Mouse (Mus musculus) stomach, postnatal 0 days (tissue): ENCODE data around the gene Med12l. TPM values are rescaled to one million over a fixed set of nuclear protein-coding genes. Genes with fewer than 3 reads are reported as not detected.
"Not testable (repeated sequence)": the region's sequence is repeated elsewhere in the genome, so short reads cannot be mapped to it uniquely, and the experiment has no call there.

Experiments
- ATAC-seq: fragments of 200-750 bp; cut with Nextera tagmentation; 2 replicates; pipeline ENCODE4 v1.8.0; 2017; ENCODE audit not compliant: low FRiP score, low TSS enrichment
- DNase-seq: peaks from one replicate; pipeline ENCODE4 v3.0.0-alpha.2; 2016; ENCODE audit warnings: low spot score
- H3K27ac ChIP-seq: fragments of 300-500 bp; sonication (generic); replicated peaks from 2 replicates; pipeline ENCODE4 v1.5.1; 2014; ENCODE audit warnings: mild to moderate bottlenecking, control low read depth
- H3K27me3 ChIP-seq: fragments of 300-500 bp; sonication (generic); 2 replicates; pipeline ENCODE4 v1.6.1; 2014; ENCODE audit warnings: low read length; ENCODE audit not compliant: control insufficient read depth, insufficient read depth
- H3K36me3 ChIP-seq: fragments of 300-500 bp; sonication (generic); 2 replicates; pipeline ENCODE4 v1.6.1; 2014; ENCODE audit warnings: low read length, mixed read lengths; ENCODE audit not compliant: control insufficient read depth, insufficient read depth
- H3K4me1 ChIP-seq: fragments of 300-500 bp; sonication (generic); replicated peaks from 2 replicates; pipeline ENCODE4 v1.6.1; 2014; ENCODE audit warnings: antibody characterized with exemption; ENCODE audit not compliant: control insufficient read depth, insufficient read depth
- H3K4me2 ChIP-seq: fragments of 300-500 bp; sonication (generic); replicated peaks from 2 replicates; pipeline ENCODE4 v1.6.1; 2014; ENCODE audit warnings: low read depth, mild to moderate bottlenecking, control low read depth, moderate library complexity
- H3K4me3 ChIP-seq: fragments of 300-500 bp; sonication (generic); 2 replicates; pipeline ENCODE4 v1.5.1; 2014; ENCODE audit warnings: low read depth, low read length, control low read depth
- H3K9ac ChIP-seq: fragments of 300-500 bp; sonication (generic); 2 replicates; pipeline ENCODE4 v1.6.1; 2014; ENCODE audit warnings: mild to moderate bottlenecking, low read length, control low read depth, mixed read lengths
- H3K9me3 ChIP-seq: fragments of 300-500 bp; sonication (generic); 2 replicates; pipeline ENCODE4 v1.6.1; 2016; ENCODE audit warnings: low read length; ENCODE audit not compliant: control insufficient read depth
- CTCF ChIP-seq: IDR thresholded peaks from 2 replicates; pipeline ENCODE4 v1.5.1; 2016; ENCODE audit warnings: antibody characterized with exemption, low read depth, mild to moderate bottlenecking, moderate library complexity
- EP300 ChIP-seq: optimal IDR thresholded peaks from 2 replicates; pipeline ENCODE3; 2016; ENCODE audit warnings: antibody characterized with exemption
- WGBS: fragments of 180-500 bp; shearing (Covaris S2); extraction: QIAGEN DNeasy Blood & Tissue Kit; methylation state at CpG from one replicate; pipeline ENCODE4 v1.1.7; 2014; 5-methylcytosine and 5-hydroxymethylcytosine counted together
- polyA plus RNA-seq: library from polyadenylated mRNA; unstranded; fragments of >200 nt; fragmentation: Nextera tagmentation; extraction: Ambion mirVana; gene quantifications from 2 replicates; pipeline ENCODE4 v1.2.1, GENCODE M21; 2015

Gene Med12l
- polyA plus RNA-seq, 1 experiment from 2014 or later: 0.25 TPM

DNA sequence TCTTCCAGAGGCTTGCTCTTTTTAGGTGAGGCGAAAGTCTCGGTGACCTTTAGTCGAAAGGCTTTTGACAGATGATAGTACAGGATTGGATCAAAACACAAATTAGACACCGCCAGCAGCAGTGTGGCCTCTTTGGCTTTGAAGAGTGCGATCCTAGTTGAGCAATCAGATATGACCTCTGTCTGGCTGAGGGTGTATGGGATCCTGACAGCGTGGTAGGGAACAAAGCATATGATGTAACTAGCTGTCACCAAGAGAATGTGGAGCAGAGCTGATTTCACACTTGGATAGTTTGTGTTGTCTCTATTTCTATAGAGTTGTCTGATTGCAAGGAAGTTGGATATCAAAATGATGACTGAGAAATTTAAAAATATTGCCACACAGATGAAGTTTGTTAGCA, 91.8 kb downstream of the Med12l start:
- DNase-seq (no peak), ATAC-seq (no peak)
- no peaks in the 10 kb centered on the region for H3K36me3 ChIP-seq
- WGBS: 82% methylated on average over 6 of the region's 6 CpGs
- no peak overlapping the region for H3K4me3 ChIP-seq
- TF ChIP-seq EP300 (no peak), CTCF (no peak)
- H3K4me2 ChIP-seq: no peak overlapping the region
- H3K27ac ChIP-seq: no peak overlapping the region
- H3K9me3 ChIP-seq: no peaks in the 10 kb centered on the region
- H3K27me3 ChIP-seq: no peaks in the 10 kb centered on the region
- H3K9ac ChIP-seq: no peak overlapping the region
- H3K4me1 ChIP-seq: no peaks in the 10 kb centered on the region

DNA sequence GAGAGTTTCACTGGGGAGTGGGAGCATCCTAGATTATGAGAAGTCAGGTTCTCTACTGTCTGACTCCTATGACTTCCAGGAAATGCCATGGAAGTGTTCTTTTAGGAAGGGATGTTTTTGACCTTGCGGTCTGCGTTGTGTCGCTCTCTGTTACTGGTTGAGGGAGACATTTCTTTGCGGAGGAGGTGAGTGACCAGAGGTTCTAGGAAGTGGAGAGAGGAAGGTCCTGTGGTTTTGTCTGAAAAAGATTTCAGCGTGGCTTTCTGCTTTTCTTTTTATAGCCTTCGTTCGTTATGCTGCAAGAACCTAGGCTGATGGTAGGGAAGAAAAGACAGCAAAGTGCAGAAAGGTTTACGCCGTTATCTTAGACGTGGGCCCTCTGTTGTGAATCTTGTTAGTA, 92.9 kb downstream of the Med12l start:
- H3K27ac ChIP-seq: no peak overlapping the region
- WGBS: 88% methylated on average over 10 of the region's 10 CpGs
- no peaks in the 10 kb centered on the region for H3K4me1 ChIP-seq
- no peak overlapping the region for H3K4me3 ChIP-seq
- DNase-seq (no peak), ATAC-seq (no peak)
- TF ChIP-seq CTCF: no peak
- TF ChIP-seq EP300: no peak
- H3K27me3 ChIP-seq: no peaks in the 10 kb centered on the region
- H3K9ac ChIP-seq: no peak overlapping the region
- H3K36me3 ChIP-seq: no peaks in the 10 kb centered on the region
- no peaks in the 10 kb centered on the region for H3K9me3 ChIP-seq
- no peak overlapping the region for H3K4me2 ChIP-seq

DNA sequence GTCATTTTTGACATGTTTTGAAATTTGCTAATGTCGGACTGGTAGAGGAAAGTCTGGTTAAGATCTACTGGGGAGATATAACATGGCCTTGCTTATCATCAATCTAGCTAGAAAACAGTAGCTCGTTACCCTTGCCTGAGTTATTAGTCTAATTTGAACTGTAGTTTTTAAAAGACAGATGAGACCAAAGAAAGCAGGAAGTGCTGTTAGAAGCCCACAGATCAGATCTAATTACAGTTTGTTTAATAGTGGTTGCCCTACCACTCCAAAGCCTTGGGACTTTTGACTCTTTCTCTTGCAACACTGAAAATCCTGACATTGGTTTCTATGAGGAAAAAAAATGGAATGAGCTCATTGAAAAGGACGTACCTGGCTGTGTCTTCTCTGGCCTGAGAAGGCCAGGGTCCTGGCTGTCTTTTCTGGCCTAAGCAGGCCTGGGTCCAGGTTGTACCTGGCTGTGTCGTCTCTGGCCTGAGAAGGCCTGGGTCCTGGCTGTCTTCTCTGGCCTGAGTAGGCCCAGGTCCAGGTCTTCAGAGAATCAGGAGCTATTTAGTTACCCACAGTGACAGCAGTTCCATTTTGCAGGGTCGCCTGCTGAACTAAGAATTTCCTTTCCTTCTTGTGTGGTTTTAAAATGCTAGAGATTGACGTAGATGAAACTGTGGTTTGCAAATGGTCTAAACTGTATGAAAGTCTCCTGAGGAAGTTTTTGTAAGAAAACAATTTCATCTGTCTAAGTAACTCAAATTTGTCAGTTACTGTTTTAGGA, 95.8 kb downstream of the Med12l start, which contains the start of gene Gpr171:
Gene Gpr171 (minus strand): TSS at position 604 of the 769 bp plus-strand sequence.
- H3K27me3 ChIP-seq: no peaks in the 10 kb centered on the region
- TF ChIP-seq CTCF (no peak), EP300 (no peak)
- no peak within 1 kb of the TSS for H3K4me2 ChIP-seq
- no peak for DNase-seq
- no peak within 1 kb of the TSS for H3K4me3 ChIP-seq
- H3K36me3 ChIP-seq: no peaks in the 10 kb centered on the region
- no peaks in the 10 kb centered on the region for H3K9me3 ChIP-seq
- ATAC-seq: no peak
- no peak within 1 kb of the TSS for H3K9ac ChIP-seq
- H3K4me1 ChIP-seq: no peaks in the 10 kb centered on the region
- H3K27ac ChIP-seq: no peak within 1 kb of the TSS
- 72% methylated on average over 6 of the region's 6 CpGs for WGBS

DNA sequence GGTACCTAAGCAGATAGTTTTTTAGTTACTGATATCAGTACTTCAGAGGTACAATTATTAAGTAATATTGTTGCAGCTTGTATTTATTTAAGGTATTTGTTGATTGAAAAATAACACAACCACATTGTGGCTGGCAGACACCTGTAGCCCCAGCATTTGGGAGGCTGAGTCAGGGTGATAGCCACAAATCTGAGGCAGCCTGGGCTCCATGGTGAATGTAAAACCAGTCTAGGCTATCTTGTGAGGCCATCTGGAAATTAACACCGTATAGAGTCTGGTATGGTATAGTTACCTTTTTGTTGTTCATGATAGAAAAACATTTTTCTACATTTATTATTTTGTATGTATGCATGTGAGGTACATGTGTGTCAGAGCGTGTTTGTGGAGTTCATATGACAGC, 96.5 kb downstream of the Med12l start:
- H3K4me3 ChIP-seq: no peak overlapping the region
- H3K4me2 ChIP-seq: no peak overlapping the region
- ATAC-seq: no peak
- H3K9ac ChIP-seq: no peak overlapping the region
- H3K36me3 ChIP-seq: no peaks in the 10 kb centered on the region
- H3K27me3 ChIP-seq: no peaks in the 10 kb centered on the region
- TF ChIP-seq EP300 (no peak), CTCF (no peak)
- no peaks in the 10 kb centered on the region for H3K9me3 ChIP-seq
- H3K4me1 ChIP-seq: no peaks in the 10 kb centered on the region
- no peak for DNase-seq
- 96% methylated on average over 2 of the region's 2 CpGs for WGBS
- H3K27ac ChIP-seq: no peak overlapping the region

DNA sequence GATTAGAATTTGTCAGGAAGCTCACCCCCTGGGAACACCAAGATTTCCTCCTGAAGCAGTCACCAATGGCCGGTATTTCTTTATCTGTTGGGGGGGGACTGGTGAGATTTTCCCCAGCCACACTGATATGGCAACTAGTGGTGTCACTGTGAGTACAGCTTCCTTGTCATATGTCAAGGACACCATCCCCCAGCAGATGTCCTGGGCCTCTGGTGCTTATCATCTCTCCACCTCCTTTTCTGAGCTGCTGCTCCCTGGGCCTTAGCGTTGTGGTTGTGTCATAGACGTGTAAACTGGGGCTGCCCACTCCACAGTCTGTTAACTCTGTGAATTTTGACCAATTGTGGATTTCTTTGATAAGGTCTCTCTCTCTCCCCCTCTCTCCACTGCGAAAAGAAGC, 98.8 kb downstream of the Med12l start:
- 73% methylated on average over 4 of the region's 4 CpGs for WGBS

DNA sequence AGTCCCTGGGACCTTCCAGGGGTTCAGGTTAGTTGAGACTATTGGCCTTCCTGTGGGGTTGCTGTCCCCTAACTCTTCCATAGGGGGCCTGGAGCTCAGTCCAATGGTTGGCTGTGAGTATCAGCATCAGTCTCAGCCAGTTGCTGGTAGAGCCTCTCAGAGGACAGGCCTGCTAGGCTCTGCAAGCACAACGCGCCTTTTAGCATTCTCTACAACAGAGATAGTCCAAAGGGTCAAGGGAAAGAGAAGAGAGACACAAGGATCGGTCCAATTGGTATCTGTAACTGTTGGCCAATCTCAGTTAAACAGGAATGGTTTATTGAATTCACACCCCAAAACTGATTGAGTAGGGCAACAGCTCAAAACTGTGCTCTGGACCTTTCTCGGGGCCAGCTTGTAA, 101.8 kb downstream of the Med12l start:
- TF ChIP-seq EP300: no peak
- TF ChIP-seq CTCF: no peak
- no peak overlapping the region for H3K9ac ChIP-seq
- ATAC-seq (no peak), DNase-seq (no peak)
- H3K27ac ChIP-seq: no peak overlapping the region
- no peaks in the 10 kb centered on the region for H3K27me3 ChIP-seq
- no peak overlapping the region for H3K4me2 ChIP-seq
- H3K4me3 ChIP-seq: no peak overlapping the region
- H3K36me3 ChIP-seq: no peaks in the 10 kb centered on the region
- H3K4me1 ChIP-seq: no peaks in the 10 kb centered on the region
- 96% methylated on average over 4 of the region's 4 CpGs for WGBS
- H3K9me3 ChIP-seq: no peaks in the 10 kb centered on the region

More for the DNA sequence above, 98.8 kb downstream of the Med12l start:
- Histone ChIP-seq H3K4me2 (no peak overlapping the region), H3K9ac (no peak overlapping the region), H3K27ac (no peak overlapping the region), H3K4me3 (no peak overlapping the region), H3K9me3 (no peaks in the 10 kb centered on the region), H3K4me1 (no peaks in the 10 kb centered on the region), H3K27me3 (no peaks in the 10 kb centered on the region), H3K36me3 (no peaks in the 10 kb centered on the region)
- no peak for TF ChIP-seq EP300
- no peak for TF ChIP-seq CTCF
- DNase-seq: no peak
- ATAC-seq: no peak

DNA sequence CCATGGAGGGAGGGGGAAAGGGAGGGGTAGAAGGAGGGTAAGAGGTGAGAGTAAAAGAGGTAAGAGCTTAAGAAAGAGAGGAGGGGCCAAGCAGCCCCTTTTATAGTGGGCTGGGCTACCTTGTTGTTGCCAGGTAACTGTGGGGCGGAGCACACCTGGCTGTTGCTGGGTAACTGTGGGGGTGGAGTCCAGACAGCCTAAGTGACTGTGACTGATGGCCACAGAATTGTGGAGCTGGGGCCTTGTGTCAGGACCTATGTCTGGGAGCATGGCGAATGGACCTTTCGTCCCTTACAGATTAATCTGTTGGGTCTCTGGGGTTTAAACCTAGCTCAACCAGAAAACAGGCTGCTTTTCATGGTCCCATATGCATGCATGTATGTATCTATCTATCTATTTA, 104.2 kb downstream of the Med12l start:
- not testable (repeated sequence) for DNase-seq, H3K9me3 ChIP-seq, H3K4me2 ChIP-seq, ATAC-seq, H3K36me3 ChIP-seq, H3K4me3 ChIP-seq, H3K9ac ChIP-seq, H3K27ac ChIP-seq, H3K4me1 ChIP-seq, H3K27me3 ChIP-seq
- WGBS: 98% methylated on average over 3 of the region's 3 CpGs
